Mouse (Mus musculus) ES-Bruce4 (cell line): ENCODE data around the gene Pgpep1l.

ENCODE experiments used
- CTCF ChIP-seq: IDR thresholded peaks from one replicate; pipeline ENCODE4 v1.8.1; 2011; ENCODE audit warnings: low read depth, low read length
- EP300 ChIP-seq: IDR thresholded peaks from 2 replicates; pipeline ENCODE4 v1.6.1; 2011; ENCODE audit warnings: low read depth, low read length; ENCODE audit not compliant: insufficient read depth
- POLR2A ChIP-seq: IDR thresholded peaks from one replicate; pipeline ENCODE4 v1.8.1; 2011; ENCODE audit warnings: low read length; ENCODE audit not compliant: insufficient read depth

GRCm38 (mm10) chr7:68277897-68278270 is 13.9 kb upstream of the Pgpep1l start:
- TF ChIP-seq CTCF (no peak), POLR2A (no peak), EP300 (no peak)
